Mouse (Mus musculus): Measurements from ENCODE around the gene Ccdc102a.
"Not testable (repeated sequence)": the region's sequence is repeated elsewhere in the genome, so short reads cannot be mapped to it uniquely, and the experiment has no call there.

Gene Ccdc102a

GRCm38 (mm10) chr8:94875096-94875870 lies 42.6 kb downstream of the Ccdc102a start:
- no peak for ATAC-seq (ENCODE audit: low TSS enrichment)

GRCm38 (mm10) chr8:94874358-94874757 lies 43.5 kb downstream of the Ccdc102a start:
- ATAC-seq (ENCODE audit: low TSS enrichment), result peak; percentile 57

- ATAC-seq (ENCODE audit: low TSS enrichment), result no peak
Measured at GRCm38 (mm10) chr8:94872576-94872975, 45.3 kb downstream of the Ccdc102a start.

GRCm38 (mm10) chr8:94872156-94872555 lies 45.7 kb downstream of the Ccdc102a start:
- no peak for ATAC-seq (ENCODE audit: low TSS enrichment)

- peak; percentile 67 for ATAC-seq (ENCODE audit: low TSS enrichment)
Measured at GRCm38 (mm10) chr8:94871108-94871894, 46.6 kb downstream of the Ccdc102a start.

GRCm38 (mm10) chr8:94870474-94871107 lies 47.3 kb downstream of the Ccdc102a start:
- peak; percentile 36 for ATAC-seq (ENCODE audit: low TSS enrichment)

- ATAC-seq (ENCODE audit: low TSS enrichment), result no peak
Measured at GRCm38 (mm10) chr8:94870003-94870402, 47.9 kb downstream of the Ccdc102a start.

- no peak for ATAC-seq (ENCODE audit: low TSS enrichment)
Measured at GRCm38 (mm10) chr8:94869146-94869545, 48.8 kb downstream of the Ccdc102a start.

- no peak for ATAC-seq (ENCODE audit: low TSS enrichment)
Measured at GRCm38 (mm10) chr8:94866921-94867320, 51.0 kb downstream of the Ccdc102a start.

GRCm38 (mm10) chr8:94865292-94865691 lies 52.6 kb downstream of the Ccdc102a start:
- ATAC-seq (ENCODE audit: low TSS enrichment), result no peak

GRCm38 (mm10) chr8:94863897-94864673 lies 53.8 kb downstream of the Ccdc102a start:
- ATAC-seq (ENCODE audit: low TSS enrichment), result no peak

- ATAC-seq (ENCODE audit: low TSS enrichment), result no peak
Measured at GRCm38 (mm10) chr8:94862487-94863220, 55.2 kb downstream of the Ccdc102a start.

GRCm38 (mm10) chr8:94861352-94861910 lies 56.5 kb downstream of the Ccdc102a start:
- ATAC-seq (ENCODE audit: low TSS enrichment), result no peak

- ATAC-seq (ENCODE audit: low TSS enrichment), result peak; percentile 81
Measured at GRCm38 (mm10) chr8:94857346-94858173, 60.3 kb downstream of the Ccdc102a start, which contains the start of gene Polr2c. Polr2c (plus strand) TSS chr8:94857450.

- peak; percentile 70 for ATAC-seq (ENCODE audit: low TSS enrichment)
Measured at GRCm38 (mm10) chr8:94857011-94857345, 60.9 kb downstream of the Ccdc102a start.

- ATAC-seq (ENCODE audit: low TSS enrichment), result not testable (repeated sequence)
Measured at GRCm38 (mm10) chr8:94854761-94855160, 63.1 kb downstream of the Ccdc102a start.
